ENCODE assay signal across 15 mouse cellular contexts in the genomic region with DNA sequence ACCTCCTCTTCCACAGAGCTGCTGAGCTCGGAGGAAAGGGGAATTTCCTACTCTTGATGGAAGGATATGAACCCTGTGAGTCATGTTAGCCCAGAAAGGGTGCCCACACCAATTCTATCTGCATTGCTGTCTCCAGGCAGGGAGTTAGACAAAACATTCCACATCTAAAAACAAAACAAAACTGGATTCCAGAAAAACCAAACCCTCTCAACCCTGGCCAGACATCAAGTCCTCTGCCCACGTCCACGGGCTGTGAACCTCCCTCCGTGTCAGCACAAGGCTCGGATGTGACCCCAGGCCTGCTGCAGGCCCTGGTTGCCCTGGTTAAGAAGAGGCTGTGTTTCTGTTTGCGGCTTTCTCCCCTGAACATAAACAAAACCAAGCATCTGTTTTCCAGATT. TPM values are rescaled to one million over a fixed set of nuclear protein-coding genes. Genes with fewer than 3 reads are reported as not detected.
A peak's percentile ranks its signal among the peaks of the same experiment; 100 is the strongest.
DNase-seq lines count a peak whose midpoint lies in the region; ATAC-seq and TF ChIP-seq lines count a peak whose summit lies in the region.
"Had no signal": no experiment of that assay in that cellular context is flagged by ENCODE, and none has a peak within 500 bp of the region (broad histone marks: within the 10 kb centered on the region; RNA-seq: fewer than 3 reads in every experiment).

No protein-coding gene starts in this region.

- H3K9me3 ChIP-seq in intestine, postnatal 0 days (ENCODE audit: control insufficient read depth) = no peaks in the 10 kb centered on the region
- H3K9me3 ChIP-seq in intestine, embryonic 15.5 days = no peaks in the 10 kb centered on the region
- H3K9me3 ChIP-seq in limb, embryonic 10.5 days (replicated peaks) = no peaks in the 10 kb centered on the region
- no peaks in the 10 kb centered on the region for H3K9me3 ChIP-seq in forebrain, embryonic 12.5 days
- H3K9me3 ChIP-seq: neural tube, embryonic 13.5 days had no signal

- H3K4me3 ChIP-seq in intestine, postnatal 0 days (ENCODE audit: low read depth, low read length) = no peak overlapping the region
- H3K4me3 ChIP-seq in intestine, embryonic 15.5 days (replicated peaks) = no peak overlapping the region
- no peak overlapping the region for H3K4me3 ChIP-seq in limb, embryonic 10.5 days
- H3K4me3 ChIP-seq in forebrain, embryonic 12.5 days (replicated peaks) = no peak overlapping the region
- H3K4me3 ChIP-seq: neural tube, embryonic 13.5 days had no signal

- no peaks in the 10 kb centered on the region; the same call in 1 of the 2 replicates for H3K4me1 ChIP-seq in intestine, postnatal 0 days (replicated peaks; ENCODE audit: control insufficient read depth, insufficient read depth, low read length)
- H3K4me1 ChIP-seq in intestine, embryonic 15.5 days (replicated peaks) = peaks cover 10% of the 10 kb centered on the region
- H3K4me1 ChIP-seq in limb, embryonic 10.5 days = peaks cover 18% of the 10 kb centered on the region
- H3K4me1 ChIP-seq in forebrain, embryonic 12.5 days = peaks cover 2% of the 10 kb centered on the region; the same call in 1 of the 2 replicates

- H3K27ac ChIP-seq in intestine, postnatal 0 days (ENCODE audit: low read depth, low read length) = peak overlapping the region; percentile 50
- no peak overlapping the region for H3K27ac ChIP-seq in intestine, embryonic 15.5 days
- H3K27ac ChIP-seq in limb, embryonic 10.5 days = peak overlapping the region; percentile 14; the same call in 1 of the 2 replicates
- no peak overlapping the region for H3K27ac ChIP-seq in forebrain, embryonic 12.5 days
- H3K27ac ChIP-seq: neural tube, embryonic 13.5 days had no signal

- H3K9ac ChIP-seq in intestine, postnatal 0 days (ENCODE audit: low read depth, low read length) = no peak overlapping the region
- H3K9ac ChIP-seq in intestine, embryonic 15.5 days = no peak overlapping the region
- H3K9ac ChIP-seq in forebrain, embryonic 12.5 days = no peak overlapping the region
- H3K9ac ChIP-seq: neural tube, embryonic 13.5 days had no signal

- H3K36me3 ChIP-seq in intestine, postnatal 0 days (ENCODE audit: control insufficient read depth, insufficient read depth) = no peaks in the 10 kb centered on the region
- no peaks in the 10 kb centered on the region for H3K36me3 ChIP-seq in intestine, embryonic 15.5 days
- no peaks in the 10 kb centered on the region for H3K36me3 ChIP-seq in limb, embryonic 10.5 days
- no peaks in the 10 kb centered on the region for H3K36me3 ChIP-seq in forebrain, embryonic 12.5 days (replicated peaks)
- H3K36me3 ChIP-seq: neural tube, embryonic 13.5 days had no signal

- WGBS in intestine, postnatal 0 days = 56% methylated on average over 6 of the region's 6 CpGs
- 51% methylated on average over 6 of the region's 6 CpGs for WGBS in intestine, embryonic 15.5 days
- 58% methylated on average over 6 of the region's 6 CpGs for WGBS in limb, embryonic 10.5 days
- WGBS in forebrain, embryonic 12.5 days = 74% methylated on average over 6 of the region's 6 CpGs

- ATAC-seq in intestine, postnatal 0 days = no peak
- ATAC-seq in intestine, embryonic 15.5 days = no peak
- no peak for ATAC-seq in forebrain, embryonic 12.5 days (ENCODE audit: low FRiP score)
- no peak for ATAC-seq in granulocyte monocyte progenitor cell, adult 5-6 weeks (replicated peaks; ENCODE audit: poor library complexity, severe bottlenecking)
- ATAC-seq: intestine, embryonic 16.5 days had no signal

- DNase-seq in 3134 (ENCODE audit: extremely low read depth, insufficient read length, low spot score) = peak; percentile 73
- DNase-seq in Muller cell, postnatal 12 days (ENCODE audit: inconsistent ontology term) = peak; percentile 94
- DNase-seq in limb, embryonic 10.5 days (ENCODE audit: low spot score) = no peak
- DNase-seq in adrenal gland, postnatal 14 days = no peak
- DNase-seq: adrenal gland, adult 2 months; cerebellum, adult 11-12 months; thymus, postnatal 4 days had no signal

- H3K4me2 ChIP-seq in intestine, postnatal 0 days (replicated peaks; ENCODE audit: low read depth) = no peak overlapping the region
- H3K4me2 ChIP-seq in intestine, embryonic 15.5 days (replicated peaks) = no peak overlapping the region
- no peak overlapping the region for H3K4me2 ChIP-seq in forebrain, embryonic 12.5 days
- H3K4me2 ChIP-seq: neural tube, embryonic 13.5 days had no signal

- H3K27me3 ChIP-seq in intestine, postnatal 0 days (replicated peaks; ENCODE audit: control insufficient read depth, insufficient read depth, low read length) = no peaks in the 10 kb centered on the region
- H3K27me3 ChIP-seq in intestine, embryonic 15.5 days (replicated peaks) = no peaks in the 10 kb centered on the region
- H3K27me3 ChIP-seq in limb, embryonic 10.5 days (ENCODE audit: low read depth, poor library complexity, severe bottlenecking) = no peaks in the 10 kb centered on the region
- H3K27me3 ChIP-seq in forebrain, embryonic 12.5 days = no peaks in the 10 kb centered on the region
- H3K27me3 ChIP-seq: neural tube, embryonic 13.5 days had no signal

- TF ChIP-seq CTCF in intestine, postnatal 0 days (IDR thresholded peaks at IDR 0.05; ENCODE audit: low read depth) = no peak

RNA-seq across cellular contexts. Expression of gene Nupr1, which starts 2.5 kb away (rescaled TPM):
- polyA plus RNA-seq in intestine, postnatal 0 days (2015; fragmentation: Nextera tagmentation; extraction: Ambion mirVana) = 28.2 and 30.8 TPM in 2 replicates
- 53.4 and 111 TPM in 2 replicates for polyA plus RNA-seq in intestine, embryonic 15.5 days (2015; fragmentation: Nextera tagmentation; extraction: Ambion mirVana)
- polyA plus RNA-seq in limb, embryonic 10.5 days (2016; fragmentation: Nextera tagmentation; extraction: Ambion mirVana) = 0.45 and 0.78 TPM in 2 replicates
- polyA plus RNA-seq in forebrain, embryonic 12.5 days (2016; fragmentation: Nextera tagmentation; extraction: Ambion mirVana) = 3.1 and 3.8 TPM in 2 replicates
- total RNA-seq in granulocyte monocyte progenitor cell, adult 5-6 weeks (2014; fragmentation: Nextera tagmentation) = 0.92 and 1.3 TPM in 2 replicates
- 1.7 TPM in 1 of 2 replicates, not detected in the other for total RNA-seq in granulocyte monocyte progenitor cell, adult 5-6 weeks (2017)
- total RNA-seq in adrenal gland, postnatal 14 days (2021) = 16.2 and 21.5 TPM in 2 replicates

RNA-seq across cellular contexts. Expression of gene Sgf29, which starts 21.0 kb away (rescaled TPM):
- 21.7 and 25.8 TPM in 2 replicates for polyA plus RNA-seq in intestine, postnatal 0 days (2015; fragmentation: Nextera tagmentation; extraction: Ambion mirVana)
- polyA plus RNA-seq in intestine, embryonic 15.5 days (2015; fragmentation: Nextera tagmentation; extraction: Ambion mirVana) = 45.2 and 51.7 TPM in 2 replicates
- 69.0 and 69.2 TPM in 2 replicates for polyA plus RNA-seq in limb, embryonic 10.5 days (2016; fragmentation: Nextera tagmentation; extraction: Ambion mirVana)
- polyA plus RNA-seq in forebrain, embryonic 12.5 days (2016; fragmentation: Nextera tagmentation; extraction: Ambion mirVana) = 39.4 and 51.2 TPM in 2 replicates
- total RNA-seq in granulocyte monocyte progenitor cell, adult 5-6 weeks (2014; fragmentation: Nextera tagmentation) = 129 and 133 TPM in 2 replicates
- 53.3 and 79.1 TPM in 2 replicates for total RNA-seq in granulocyte monocyte progenitor cell, adult 5-6 weeks (2017)
- total RNA-seq in adrenal gland, postnatal 14 days (2021) = 38.3 and 48.0 TPM in 2 replicates

RNA-seq across cellular contexts. Expression of gene Il27, which starts 33.4 kb away (rescaled TPM):
- polyA plus RNA-seq in intestine, postnatal 0 days (2015; fragmentation: Nextera tagmentation; extraction: Ambion mirVana) = 0.14 TPM in 1 of 2 replicates, not detected in the other
- not detected in 2 replicates for polyA plus RNA-seq in intestine, embryonic 15.5 days (2015; fragmentation: Nextera tagmentation; extraction: Ambion mirVana)
- not detected in 2 replicates for polyA plus RNA-seq in limb, embryonic 10.5 days (2016; fragmentation: Nextera tagmentation; extraction: Ambion mirVana)
- polyA plus RNA-seq in forebrain, embryonic 12.5 days (2016; fragmentation: Nextera tagmentation; extraction: Ambion mirVana) = not detected in 2 replicates
- total RNA-seq in granulocyte monocyte progenitor cell, adult 5-6 weeks (2014; fragmentation: Nextera tagmentation) = 1.3 TPM in 1 of 2 replicates, not detected in the other
- 1.2 TPM in 1 of 2 replicates, not detected in the other for total RNA-seq in granulocyte monocyte progenitor cell, adult 5-6 weeks (2017)
- total RNA-seq in adrenal gland, postnatal 14 days (2021) = not detected in 2 replicates
- total RNA-seq: adrenal gland, adult 2 months; gastrocnemius, adult 8-10 months had no signal
- polyA plus RNA-seq: intestine, embryonic 16.5 days; limb, embryonic 14.5 days; neural tube, embryonic 13.5 days had no signal

RNA-seq across cellular contexts. Expression of gene Cln3, which starts 42.5 kb away (rescaled TPM):
- 62.9 and 66.6 TPM in 2 replicates for polyA plus RNA-seq in intestine, postnatal 0 days (2015; fragmentation: Nextera tagmentation; extraction: Ambion mirVana)
- polyA plus RNA-seq in intestine, embryonic 15.5 days (2015; fragmentation: Nextera tagmentation; extraction: Ambion mirVana) = 34.4 and 34.9 TPM in 2 replicates
- 27.0 and 27.8 TPM in 2 replicates for polyA plus RNA-seq in limb, embryonic 10.5 days (2016; fragmentation: Nextera tagmentation; extraction: Ambion mirVana)
- 27.5 and 32.7 TPM in 2 replicates for polyA plus RNA-seq in forebrain, embryonic 12.5 days (2016; fragmentation: Nextera tagmentation; extraction: Ambion mirVana)
- 37.7 and 61.7 TPM in 2 replicates for total RNA-seq in granulocyte monocyte progenitor cell, adult 5-6 weeks (2014; fragmentation: Nextera tagmentation)
- 9.6 and 16.3 TPM in 2 replicates for total RNA-seq in granulocyte monocyte progenitor cell, adult 5-6 weeks (2017)
- 25.3 and 31.1 TPM in 2 replicates for total RNA-seq in adrenal gland, postnatal 14 days (2021)

RNA-seq across cellular contexts. Expression of gene Apobr, which starts 43.4 kb away (rescaled TPM):
- 0.44 and 0.57 TPM in 2 replicates for polyA plus RNA-seq in intestine, postnatal 0 days (2015; fragmentation: Nextera tagmentation; extraction: Ambion mirVana)
- 0.75 and 1.8 TPM in 2 replicates for polyA plus RNA-seq in intestine, embryonic 15.5 days (2015; fragmentation: Nextera tagmentation; extraction: Ambion mirVana)
- 0.29 and 0.51 TPM in 2 replicates for polyA plus RNA-seq in limb, embryonic 10.5 days (2016; fragmentation: Nextera tagmentation; extraction: Ambion mirVana)
- polyA plus RNA-seq in forebrain, embryonic 12.5 days (2016; fragmentation: Nextera tagmentation; extraction: Ambion mirVana) = 0.31 and 0.52 TPM in 2 replicates
- 2.1 and 3.9 TPM in 2 replicates for total RNA-seq in granulocyte monocyte progenitor cell, adult 5-6 weeks (2014; fragmentation: Nextera tagmentation)
- total RNA-seq in granulocyte monocyte progenitor cell, adult 5-6 weeks (2017) = 4.2 and 6.2 TPM in 2 replicates
- total RNA-seq in adrenal gland, postnatal 14 days (2021) = 2.9 and 3.5 TPM in 2 replicates

Comparison
In these comparisons a context has a peak if more than half of its experiments do, and no peak if none do; other contexts are left out.
1. H3K27ac ChIP-seq: peak in intestine, postnatal 0 days (single experiment) and limb, embryonic 10.5 days (single experiment); none in intestine, embryonic 15.5 days (single experiment) and forebrain, embryonic 12.5 days (single experiment).
2. DNase-seq: peak in 3134 (single experiment) and Muller cell, postnatal 12 days (single experiment); none in limb, embryonic 10.5 days (single experiment) and adrenal gland, postnatal 14 days (single experiment).